Mouse (Mus musculus) intestine, postnatal 0 days (tissue): ENCODE measurements at regions not wholly inside any gene's neighbourhood (a gene's known extent, or its start where the extent isn't known, plus 50 kb on each side); places are given as distances from the start of the nearest gene placed in this dataset.

Experiments
- ATAC-seq: fragments of 200-750 bp; cut with Nextera tagmentation; 2 replicates; pipeline ENCODE4 v1.8.0; 2017; ENCODE audit warnings: mild to moderate bottlenecking, moderate TSS enrichment, moderate library complexity
- H3K27ac ChIP-seq: fragments of 300-500 bp; sonication (generic); 2 replicates; pipeline ENCODE4 v1.5.1; 2014; ENCODE audit warnings: mild to moderate bottlenecking, low read depth, low read length, moderate library complexity
- H3K27me3 ChIP-seq: fragments of 300-500 bp; sonication (generic); replicated peaks from 2 replicates; pipeline ENCODE4 v1.6.1; 2014; ENCODE audit warnings: low read length, mixed read lengths; ENCODE audit not compliant: control insufficient read depth, insufficient read depth
- H3K36me3 ChIP-seq: fragments of 300-500 bp; sonication (generic); 2 replicates; pipeline ENCODE4 v1.6.1; 2014; ENCODE audit warnings: mild to moderate bottlenecking, moderate library complexity; ENCODE audit not compliant: control insufficient read depth, insufficient read depth
- H3K4me1 ChIP-seq: fragments of 300-500 bp; sonication (generic); replicated peaks from 2 replicates; pipeline ENCODE4 v1.6.1; 2014; ENCODE audit warnings: antibody characterized with exemption, low read length, mixed read lengths; ENCODE audit not compliant: control insufficient read depth, insufficient read depth
- H3K4me2 ChIP-seq: fragments of 300-500 bp; sonication (generic); replicated peaks from 2 replicates; pipeline ENCODE4 v1.6.1; 2014; ENCODE audit warnings: low read depth, mild to moderate bottlenecking, moderate library complexity
- H3K4me3 ChIP-seq: fragments of 300-500 bp; sonication (generic); 2 replicates; pipeline ENCODE4 v1.5.1; 2014; ENCODE audit warnings: low read depth, low read length
- H3K9ac ChIP-seq: fragments of 300-500 bp; sonication (generic); 2 replicates; pipeline ENCODE4 v1.6.1; 2014; ENCODE audit warnings: mild to moderate bottlenecking, low read depth, low read length
- H3K9me3 ChIP-seq: fragments of 300-500 bp; sonication (generic); 2 replicates; pipeline ENCODE4 v1.6.1; 2016; ENCODE audit warnings: mixed run types; ENCODE audit not compliant: control insufficient read depth
- CTCF ChIP-seq: sonication (generic); IDR thresholded peaks from 2 replicates; pipeline ENCODE4 v1.5.1; 2016; ENCODE audit warnings: low read depth, mild to moderate bottlenecking, control low read depth, antibody characterized with exemption, moderate library complexity
- WGBS: fragments of 180-500 bp; shearing (Covaris S2); extraction: QIAGEN DNeasy Blood & Tissue Kit; methylation state at CpG from one replicate; pipeline ENCODE4 v1.1.7; 2014; 5-methylcytosine and 5-hydroxymethylcytosine counted together

GRCm38 (mm10) chr16:19834128-19834527 is 74.1 kb downstream of the B3gnt5 start:
- Histone ChIP-seq H3K4me3 (no peak overlapping the region), H3K9ac (no peak overlapping the region), H3K36me3 (no peaks in the 10 kb centered on the region), H3K9me3 (no peaks in the 10 kb centered on the region), H3K4me2 (no peak overlapping the region), H3K4me1 (no peaks in the 10 kb centered on the region), H3K27ac (no peak overlapping the region), H3K27me3 (no peaks in the 10 kb centered on the region)
- no peak for ATAC-seq
- TF ChIP-seq CTCF = no peak
- 81% methylated on average over 2 of the region's 2 CpGs for WGBS

- no peaks in the 10 kb centered on the region for H3K27me3 ChIP-seq
- no peaks in the 10 kb centered on the region for H3K36me3 ChIP-seq
- ATAC-seq = no peak
- no peak for TF ChIP-seq CTCF
- no peak overlapping the region for H3K27ac ChIP-seq
- no peak overlapping the region for H3K9ac ChIP-seq
- H3K4me1 ChIP-seq = no peaks in the 10 kb centered on the region
- no peak overlapping the region for H3K4me2 ChIP-seq
- H3K4me3 ChIP-seq = no peak overlapping the region
- H3K9me3 ChIP-seq = no peaks in the 10 kb centered on the region
- 68% methylated on average over 2 of the region's 2 CpGs for WGBS
These were observed 74.7 kb downstream of the B3gnt5 start for GRCm38 (mm10) chr16:19834750-19835149.

- H3K4me3 ChIP-seq = no peak overlapping the region
- no peak for TF ChIP-seq CTCF
These were observed 79.8 kb downstream of the B3gnt5 start for GRCm38 (mm10) chr16:19839831-19840230.

GRCm38 (mm10) chr16:19842346-19843025 is 82.5 kb downstream of the B3gnt5 start:
- no peak for TF ChIP-seq CTCF
- H3K4me2 ChIP-seq = no peak overlapping the region
- 51% methylated on average over 3 of the region's 3 CpGs for WGBS
- no peak overlapping the region for H3K4me3 ChIP-seq
- no peak overlapping the region for H3K27ac ChIP-seq
- no peaks in the 10 kb centered on the region for H3K27me3 ChIP-seq
- ATAC-seq = no peak
- no peak overlapping the region for H3K9ac ChIP-seq
- H3K36me3 ChIP-seq = no peaks in the 10 kb centered on the region
- H3K9me3 ChIP-seq = no peaks in the 10 kb centered on the region
- H3K4me1 ChIP-seq = no peaks in the 10 kb centered on the region

More at GRCm38 (mm10) chr16:19839831-19840230, 79.8 kb downstream of the B3gnt5 start:
- no peaks in the 10 kb centered on the region for H3K36me3 ChIP-seq
- no peaks in the 10 kb centered on the region for H3K4me1 ChIP-seq
- H3K27ac ChIP-seq = no peak overlapping the region
- 29% methylated on average over 1 of the region's 1 CpGs for WGBS
- no peaks in the 10 kb centered on the region for H3K27me3 ChIP-seq
- no peaks in the 10 kb centered on the region for H3K9me3 ChIP-seq
- H3K9ac ChIP-seq = no peak overlapping the region
- no peak overlapping the region for H3K4me2 ChIP-seq
- no peak for ATAC-seq

- Histone ChIP-seq H3K36me3 (no peaks in the 10 kb centered on the region), H3K9me3 (no peaks in the 10 kb centered on the region), H3K27ac (no peak overlapping the region), H3K9ac (no peak overlapping the region), H3K4me3 (no peak overlapping the region), H3K27me3 (no peaks in the 10 kb centered on the region), H3K4me2 (no peak overlapping the region), H3K4me1 (no peaks in the 10 kb centered on the region)
- no peak for TF ChIP-seq CTCF
- no peak for ATAC-seq
These were observed 83.7 kb downstream of the B3gnt5 start for GRCm38 (mm10) chr16:19843738-19844137.

GRCm38 (mm10) chr16:19848395-19848794 is 88.4 kb downstream of the B3gnt5 start:
- Histone ChIP-seq H3K36me3 (no peaks in the 10 kb centered on the region), H3K27ac (no peak overlapping the region), H3K4me2 (no peak overlapping the region), H3K27me3 (no peaks in the 10 kb centered on the region), H3K4me3 (no peak overlapping the region), H3K9ac (no peak overlapping the region), H3K4me1 (no peaks in the 10 kb centered on the region), H3K9me3 (no peaks in the 10 kb centered on the region)
- no peak for ATAC-seq
- 32% methylated on average over 1 of the region's 1 CpGs for WGBS
- TF ChIP-seq CTCF = peak; percentile 77

GRCm38 (mm10) chr16:19865306-19865705 is 105.3 kb downstream of the B3gnt5 start:
- Histone ChIP-seq H3K4me3 (no peak overlapping the region), H3K4me1 (no peaks in the 10 kb centered on the region), H3K9ac (no peak overlapping the region), H3K4me2 (no peak overlapping the region), H3K27ac (no peak overlapping the region), H3K36me3 (no peaks in the 10 kb centered on the region), H3K27me3 (no peaks in the 10 kb centered on the region), H3K9me3 (no peaks in the 10 kb centered on the region)
- ATAC-seq = no peak
- 81% methylated on average over 5 of the region's 5 CpGs for WGBS
- no peak for TF ChIP-seq CTCF
